ENCODE assay signal across 11 mouse cellular contexts in the genomic region with DNA sequence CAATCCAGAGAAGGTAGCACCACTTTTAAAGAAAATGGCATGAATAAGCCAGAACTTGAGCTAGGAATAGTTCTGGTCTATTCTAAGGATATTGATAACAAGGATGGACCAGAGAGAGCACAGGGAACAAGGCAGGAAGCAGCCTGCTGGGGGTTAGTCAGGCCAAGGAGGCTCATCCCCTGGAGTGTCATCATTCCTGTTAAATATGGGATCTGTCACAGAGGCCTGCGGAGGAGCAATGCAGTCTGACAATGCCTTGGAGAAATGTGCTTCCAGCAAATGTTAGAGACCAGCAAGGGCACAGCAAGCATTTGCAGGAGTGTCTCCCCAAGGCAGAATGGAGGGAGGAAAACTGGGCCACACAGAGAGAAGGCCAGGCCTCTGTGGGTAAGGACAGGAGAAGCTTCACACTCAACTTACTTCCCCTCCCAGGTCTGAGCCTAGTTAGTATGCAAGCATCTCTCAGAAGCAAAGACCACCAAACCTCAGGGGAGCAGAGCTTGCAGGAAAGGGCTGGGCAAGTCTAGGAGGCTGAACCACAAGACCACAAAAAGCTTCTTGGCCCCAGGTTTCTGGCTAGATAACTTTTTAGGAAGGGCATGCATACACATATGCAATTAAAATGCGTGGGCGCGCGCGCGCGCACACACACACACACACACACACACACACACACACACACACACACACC. TPM values are rescaled to one million over a fixed set of nuclear protein-coding genes. Genes with fewer than 3 reads are reported as not detected.
DNase-seq lines count a peak whose midpoint lies in the region; ATAC-seq and TF ChIP-seq lines count a peak whose summit lies in the region.
"Had no signal": no experiment of that assay in that cellular context is flagged by ENCODE, and none has a peak within 500 bp of the region (broad histone marks: within the 10 kb centered on the region; RNA-seq: fewer than 3 reads in every experiment).

No protein-coding gene starts in this region.

- no peak overlapping the region for H3K4me2 ChIP-seq in hindbrain, embryonic 13.5 days
- H3K4me2 ChIP-seq: lung, embryonic 14.5 days; stomach, embryonic 15.5 days had no signal

- intact Hi-C loops in heart, adult 2 months (cut with DNase I), result loop anchor here (5.0 kb wide), 1 partner anchor 32 kb away; no protein-coding TSS in a partner anchor

- no peak for TF ChIP-seq EP300 in heart, adult 2 months (IDR thresholded peaks at IDR 0.05; ENCODE audit: insufficient read depth, low read depth, low read length)

- no peaks in the 10 kb centered on the region; the same call in 1 of the 2 replicates for H3K36me3 ChIP-seq in heart, adult 2 months (ENCODE audit: control insufficient read depth, insufficient read depth, low read length)
- 0 out of 2 replicates have a peak, but pooled peaks cover 5% of the 10 kb centered on the region for H3K36me3 ChIP-seq in hindbrain, embryonic 13.5 days
- H3K36me3 ChIP-seq: stomach, embryonic 15.5 days had no signal

- TF ChIP-seq POLR2A in heart, adult 2 months (IDR thresholded peaks at IDR 0.05; ENCODE audit: insufficient read depth, low read depth, low read length), result no peak
- no peak for TF ChIP-seq POLR2A in olfactory bulb, adult 2 months (IDR thresholded peaks at IDR 0.05; ENCODE audit: insufficient read depth, low read depth, low read length)

- TF ChIP-seq CTCF in heart, adult 2 months (IDR thresholded peaks at IDR 0.05), result no peak
- TF ChIP-seq CTCF in olfactory bulb, adult 2 months (IDR thresholded peaks at IDR 0.05; ENCODE audit: insufficient read depth, low read depth, low read length), result no peak

- H3K4me3 ChIP-seq in heart, adult 2 months, result no peak overlapping the region
- H3K4me3 ChIP-seq in hindbrain, embryonic 13.5 days, result no peak overlapping the region
- no peak overlapping the region for H3K4me3 ChIP-seq in olfactory bulb, adult 2 months (ENCODE audit: insufficient read depth, low read depth, low read length)
- H3K4me3 ChIP-seq: stomach, embryonic 15.5 days had no signal

- H3K27me3 ChIP-seq in heart, adult 2 months (ENCODE audit: control insufficient read depth, insufficient read depth, low read length), result no peaks in the 10 kb centered on the region
- H3K27me3 ChIP-seq in hindbrain, embryonic 13.5 days, result no peaks in the 10 kb centered on the region
- H3K27me3 ChIP-seq: stomach, embryonic 15.5 days had no signal

- ATAC-seq in hindbrain, embryonic 13.5 days (ENCODE audit: low FRiP score), result no peak

- H3K4me1 ChIP-seq in heart, adult 2 months (ENCODE audit: control insufficient read depth, insufficient read depth, low read length), result peaks cover 6% of the 10 kb centered on the region
- peaks cover 12% of the 10 kb centered on the region for H3K4me1 ChIP-seq in hindbrain, embryonic 13.5 days (replicated peaks)
- H3K4me1 ChIP-seq in olfactory bulb, adult 2 months (ENCODE audit: control insufficient read depth, insufficient read depth, low read length), result peaks cover 13% of the 10 kb centered on the region
- H3K4me1 ChIP-seq: stomach, embryonic 15.5 days had no signal

- DNase-seq in heart, adult 2 months, result peak in 1 of 2 experiments; percentile 7
- DNase-seq in heart, adult 9 months (ENCODE audit: low spot score in 2 of 2), result no peak
- peak; percentile 17 for DNase-seq in testis, postnatal 14 days (ENCODE audit: low spot score)
- DNase-seq in testis, postnatal 10 days (ENCODE audit: low spot score), result no peak
- no peak for DNase-seq in retina, postnatal 1 day
- DNase-seq in layer of hippocampus, adult 11-12 months (ENCODE audit: low spot score), result no peak
- DNase-seq: kidney, adult 8-10 months had no signal

- H3K9me3 ChIP-seq in hindbrain, embryonic 13.5 days, result 0 out of 2 replicates have a peak, but pooled peaks cover 3% of the 10 kb centered on the region
- H3K9me3 ChIP-seq: stomach, embryonic 15.5 days had no signal

- no peaks in the 10 kb centered on the region for H3K79me2 ChIP-seq in heart, adult 2 months (replicated peaks; ENCODE audit: control insufficient read depth, insufficient read depth, low read length)

- H3K9ac ChIP-seq in heart, adult 2 months (ENCODE audit: low read depth, low read length), result no peak overlapping the region
- H3K9ac ChIP-seq in hindbrain, embryonic 13.5 days, result 0 out of 2 replicates have a peak overlapping the region, but pooled peaks have one; percentile 4
- H3K9ac ChIP-seq: lung, embryonic 14.5 days; stomach, embryonic 15.5 days had no signal

- peak overlapping the region; percentile 12 for H3K27ac ChIP-seq in heart, adult 2 months
- peak overlapping the region; percentile 62 for H3K27ac ChIP-seq in hindbrain, embryonic 13.5 days
- H3K27ac ChIP-seq in olfactory bulb, adult 2 months (ENCODE audit: insufficient read depth, low read depth, low read length), result peak overlapping the region; percentile 71
- H3K27ac ChIP-seq: stomach, embryonic 15.5 days had no signal

- whole genome bisulfite sequencing in heart, adult 2 months, result 86% methylated on average over 8 of the region's 8 CpGs
- 82% methylated on average over 8 of the region's 8 CpGs for WGBS in hindbrain, embryonic 13.5 days
- 83% methylated on average over 8 of the region's 8 CpGs for WGBS in olfactory bulb, adult 2 months

RNA-seq across cellular contexts. Expression of gene Tln2, which starts 9.5 kb away (rescaled TPM):
- 10 to 100 TPM; 67.1 to 78.2 TPM for total RNA-seq in heart, adult 2 months (2021)
- 20.1 and 29.3 TPM in 2 replicates for polyA plus RNA-seq in heart, adult 2 months (2012; rRNA removed)
- polyA plus RNA-seq in hindbrain, embryonic 13.5 days (2015; fragmentation: Nextera tagmentation; extraction: Ambion mirVana), result 29.5 and 33.8 TPM in 2 replicates
- 33.0 TPM in 1 of 2 replicates, not detected in the other for polyA plus RNA-seq in olfactory bulb, adult 2 months (2012; ENCODE audit: insufficient read depth, insufficient read length, low replicate concordance, missing spikeins)

Comparison
In these comparisons a context has a peak if more than half of its experiments do, and no peak if none do; other contexts are left out.
1. H3K27ac ChIP-seq: peak in every context shown above with its lines; median percentile 71 in olfactory bulb, adult 2 months; 62 in hindbrain, embryonic 13.5 days; 12 in heart, adult 2 months.